Mouse (Mus musculus): ENCODE results near the gene Evx1.
"Not testable (repeated sequence)": the region's sequence is repeated elsewhere in the genome, so short reads cannot be mapped to it uniquely, and the experiment has no call there.

Evx1 gene

DNA sequence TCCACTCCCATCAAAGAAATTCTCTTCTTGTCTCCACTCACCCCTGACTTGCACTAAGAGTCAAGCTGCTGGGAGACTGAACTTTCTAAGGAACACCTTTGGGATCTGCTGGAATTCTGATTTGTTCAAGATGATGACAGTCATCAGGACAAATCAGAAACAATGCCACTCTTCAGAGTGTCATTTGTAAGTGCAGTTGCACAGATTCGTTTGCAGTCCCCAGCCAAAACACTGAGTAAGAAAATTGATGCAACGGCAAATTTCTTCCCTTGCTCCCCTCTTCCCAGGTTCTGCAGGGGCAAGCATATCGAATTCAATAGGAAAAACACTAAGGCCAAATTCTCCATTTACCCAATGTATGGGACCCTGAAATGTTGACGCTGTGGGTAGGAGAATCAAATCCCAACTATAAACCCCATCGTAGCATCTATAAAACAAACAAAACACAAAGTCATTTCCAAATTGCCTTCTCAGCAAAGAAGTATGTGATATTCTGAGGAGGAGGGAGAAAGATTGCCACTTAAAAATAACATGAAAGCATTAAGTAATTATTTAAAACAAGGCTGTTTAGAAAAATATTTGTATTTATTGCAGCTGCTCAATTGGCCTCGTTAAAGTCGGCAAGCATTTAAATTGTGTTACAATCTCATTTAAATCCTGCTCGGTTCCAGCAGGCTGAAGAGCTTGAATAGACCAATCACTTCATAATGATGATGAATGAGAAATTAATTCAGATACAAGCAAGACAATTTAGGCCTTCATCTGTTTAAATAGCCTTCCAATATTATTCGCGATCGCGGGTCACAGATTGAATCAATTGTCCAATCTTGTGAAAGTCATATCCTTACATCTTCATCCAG, 7.9 kb downstream of the Evx1 start:
- no peak for DNase-seq (ENCODE audit: low read depth, low spot score)

DNA sequence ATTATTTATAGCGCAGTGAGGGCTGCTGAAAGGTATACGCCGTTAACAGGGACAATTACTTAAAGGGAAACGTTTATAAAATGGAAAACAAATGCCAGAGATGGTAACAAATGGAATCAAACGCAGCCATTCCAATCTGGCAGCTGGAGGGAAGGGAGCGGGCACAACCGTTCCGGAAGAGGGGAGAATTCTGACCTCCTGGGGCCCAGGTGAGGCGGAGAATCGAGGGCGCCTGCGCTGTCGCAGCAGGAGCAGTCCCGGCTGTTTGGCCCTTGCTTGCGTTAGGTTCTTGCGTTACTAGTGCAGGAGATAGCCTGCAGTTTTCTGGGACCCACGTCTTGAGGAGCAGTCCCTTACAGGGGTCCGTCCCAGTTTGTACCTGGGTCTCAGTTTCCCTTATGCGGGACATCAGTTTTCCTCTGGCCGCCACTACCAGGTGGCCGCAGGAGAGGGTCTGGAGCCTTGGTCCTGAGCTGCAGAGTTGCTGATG, 8.6 kb downstream of the Evx1 start:
- DNase-seq (ENCODE audit: low read depth, low spot score), result peak; percentile 21

DNA sequence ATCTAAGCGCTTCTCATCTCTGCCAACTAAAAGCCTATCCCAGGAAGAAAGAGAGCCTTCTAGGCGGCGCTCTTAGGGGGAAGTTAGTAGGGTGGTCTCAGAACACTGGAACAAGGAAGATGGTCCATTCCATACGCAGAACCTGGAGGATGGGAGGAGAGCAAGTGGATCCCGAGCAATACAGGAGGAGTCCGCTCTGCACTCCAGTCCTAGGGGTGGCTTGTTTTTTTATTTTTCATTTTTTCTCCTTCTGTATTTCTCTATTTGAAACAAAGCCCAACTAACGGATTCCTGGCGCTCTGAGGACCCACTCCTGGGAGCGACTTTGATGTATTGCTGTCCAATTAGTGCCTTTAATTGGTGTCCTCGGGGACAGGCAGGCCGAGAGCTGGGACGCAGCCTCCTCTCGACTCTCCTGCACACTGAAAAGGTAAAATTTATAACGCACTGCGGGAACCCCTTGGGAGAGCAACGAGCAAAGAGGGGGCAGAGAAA, 9.5 kb downstream of the Evx1 start:
- DNase-seq (ENCODE audit: low read depth, low spot score), result no peak

DNA sequence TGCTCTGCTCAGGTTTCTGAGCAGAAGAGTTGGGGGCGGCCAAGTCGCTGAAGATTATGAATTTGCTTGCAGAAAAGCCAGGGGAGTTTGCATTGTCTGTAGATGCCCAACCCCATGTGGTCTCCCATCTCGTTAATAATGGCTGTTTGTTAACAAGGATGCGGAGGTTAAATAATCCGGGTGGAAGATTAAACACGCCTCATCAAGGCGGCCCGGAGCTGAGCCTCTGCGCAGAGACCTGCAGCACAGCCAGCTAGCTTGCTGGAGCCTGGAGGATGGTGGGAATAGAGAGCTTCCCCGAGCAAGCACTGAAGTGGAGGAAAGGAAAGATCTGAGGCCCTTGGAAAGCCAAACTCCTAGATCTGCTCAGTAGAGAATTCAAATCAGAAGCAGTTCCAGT, 10.0 kb downstream of the Evx1 start:
- no peak for DNase-seq (ENCODE audit: low read depth, low spot score)

DNA sequence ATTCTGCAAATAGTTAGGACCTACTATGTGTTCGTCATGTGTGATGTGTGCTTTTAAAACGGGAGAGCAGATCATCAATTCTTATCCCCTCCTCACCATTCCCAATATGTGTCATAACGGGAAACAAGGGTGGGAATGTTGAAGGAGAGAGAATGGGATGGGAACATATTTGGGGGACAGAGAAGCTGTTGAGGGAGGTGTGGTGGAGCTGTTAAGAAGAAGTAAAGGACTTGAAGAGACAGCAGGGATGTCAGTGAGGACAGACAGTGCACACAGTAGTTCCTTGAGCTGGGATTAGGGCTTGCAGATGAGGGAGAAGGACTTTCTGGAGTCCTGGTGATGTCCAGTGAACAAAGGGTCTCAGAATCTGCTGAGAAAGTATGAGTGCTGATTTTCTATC, 10.8 kb downstream of the Evx1 start:
- DNase-seq (ENCODE audit: low read depth, low spot score), result no peak

DNA sequence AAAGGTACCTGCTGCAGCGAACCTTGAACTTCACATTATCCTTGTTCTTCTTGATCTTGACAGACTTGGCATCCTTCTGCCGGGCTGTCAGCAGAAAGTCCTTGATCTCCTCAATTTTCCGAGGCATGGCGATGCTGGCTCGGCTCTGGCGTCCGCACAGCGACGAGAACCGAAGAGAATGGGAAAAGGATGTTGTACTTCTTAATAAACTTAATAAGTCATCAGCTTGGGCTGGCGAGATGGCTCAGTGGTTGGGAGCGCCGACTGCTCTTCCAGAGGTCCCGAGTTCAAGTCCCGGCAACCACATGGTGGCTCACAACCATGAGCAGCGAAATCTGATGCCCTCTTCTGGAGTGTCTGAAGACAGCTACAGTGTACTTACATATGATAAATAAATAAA, 33.5 kb downstream of the Evx1 start:
- DNase-seq (ENCODE audit: low read depth, low spot score), result not testable (repeated sequence)

DNA sequence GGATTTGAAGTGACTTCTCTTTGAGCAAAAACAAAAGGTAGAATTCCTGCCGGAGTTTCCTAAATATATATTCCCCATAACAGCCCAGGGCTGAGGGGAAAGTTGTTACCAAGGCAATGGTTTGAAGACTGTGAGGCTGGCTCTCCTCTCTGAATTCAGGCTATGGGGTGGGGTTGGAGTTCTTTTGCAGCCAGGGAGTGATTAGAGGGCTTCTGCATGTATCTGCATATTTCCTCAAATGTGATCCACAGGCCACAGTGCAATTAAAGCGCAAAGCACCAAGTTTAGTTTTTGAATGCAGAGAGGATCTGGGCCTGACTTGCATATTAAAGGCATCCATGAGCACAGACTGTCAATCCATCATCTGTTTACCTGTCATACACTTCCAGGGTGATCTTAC, 52.7 kb downstream of the Evx1 start:
- DNase-seq (ENCODE audit: low read depth, low spot score), result no peak

DNA sequence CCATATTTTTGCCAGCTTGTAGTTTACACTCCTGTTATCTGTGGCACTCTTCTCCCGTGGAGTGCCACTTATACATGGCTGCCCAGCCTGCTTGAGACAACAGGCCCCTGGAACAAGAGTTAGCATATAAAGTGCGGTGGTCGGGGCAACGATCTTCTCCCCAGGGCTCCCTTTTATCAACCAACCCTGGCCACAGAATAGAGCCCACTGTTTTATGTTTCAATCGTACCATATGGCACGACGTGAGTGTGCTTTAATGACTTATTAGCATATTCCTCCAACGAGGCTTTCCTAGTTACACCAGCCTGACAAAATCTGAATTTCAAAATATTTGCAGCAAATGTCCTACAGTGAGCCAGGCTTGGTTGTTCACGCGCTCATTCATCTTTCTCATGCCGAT, 53.2 kb downstream of the Evx1 start:
- DNase-seq (ENCODE audit: low read depth, low spot score), result no peak

DNA sequence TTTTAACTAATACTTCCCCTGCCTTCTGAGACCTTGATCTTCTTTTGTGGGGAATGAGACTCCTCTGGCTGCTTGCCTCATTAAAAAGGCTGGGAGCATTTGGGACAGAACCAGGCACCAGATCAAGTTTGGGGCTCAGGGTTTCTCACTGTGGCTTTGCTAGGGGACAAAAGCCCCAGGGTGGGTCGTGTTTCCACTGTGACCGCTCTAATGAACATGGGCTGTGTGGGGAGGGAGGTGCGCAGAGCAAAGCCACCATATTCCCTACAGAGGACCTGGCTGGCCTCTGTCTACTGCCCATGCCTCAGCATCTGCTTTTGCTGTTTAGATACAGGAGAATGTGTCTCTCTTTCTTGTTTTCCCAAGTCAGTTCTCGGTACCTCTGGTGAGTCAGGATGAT, 53.8 kb downstream of the Evx1 start:
- DNase-seq (ENCODE audit: low read depth, low spot score), result no peak
